Mouse (Mus musculus): ENCODE results near the gene Sh3gl1.

Gene Sh3gl1

GRCm38 (mm10) chr17:56039345-56039744 lies 2.9 kb upstream of the Sh3gl1 start:
- no peak for DNase-seq

- no peak for DNase-seq
Measured at GRCm38 (mm10) chr17:56038583-56039261, 2.3 kb upstream of the Sh3gl1 start.

GRCm38 (mm10) chr17:56036901-56037287 lies 459 bp upstream of the Sh3gl1 start:
- no peak for DNase-seq

GRCm38 (mm10) chr17:56035216-56035615 lies 1.2 kb downstream of the Sh3gl1 start:
- no peak for DNase-seq

- no peak for DNase-seq
Measured at GRCm38 (mm10) chr17:56034726-56035100, 1.7 kb downstream of the Sh3gl1 start.

- DNase-seq, result no peak
Measured at GRCm38 (mm10) chr17:56034040-56034725, 2.3 kb downstream of the Sh3gl1 start.

- peak; percentile 55 to 60 for DNase-seq
Measured at GRCm38 (mm10) chr17:56032831-56033230, 3.6 kb downstream of the Sh3gl1 start.

GRCm38 (mm10) chr17:56032127-56032733 lies 4.2 kb downstream of the Sh3gl1 start:
- DNase-seq, result no peak

- no peak for DNase-seq
Measured at GRCm38 (mm10) chr17:56031431-56031830, 5.0 kb downstream of the Sh3gl1 start.

- DNase-seq, result no peak
Measured at GRCm38 (mm10) chr17:56030919-56031318, 5.5 kb downstream of the Sh3gl1 start.

GRCm38 (mm10) chr17:56030238-56030870 lies 6.1 kb downstream of the Sh3gl1 start:
- DNase-seq, result no peak

GRCm38 (mm10) chr17:56027801-56028441 lies 8.5 kb downstream of the Sh3gl1 start:
- DNase-seq, result no peak

- DNase-seq, result no peak
Measured at GRCm38 (mm10) chr17:56026881-56027280, 9.6 kb downstream of the Sh3gl1 start.

GRCm38 (mm10) chr17:56026303-56026702 lies 10.1 kb downstream of the Sh3gl1 start:
- no peak for DNase-seq

GRCm38 (mm10) chr17:56024931-56025330 lies 11.5 kb downstream of the Sh3gl1 start:
- DNase-seq, result no peak

- no peak for DNase-seq
Measured at GRCm38 (mm10) chr17:56024476-56024875, 12.0 kb downstream of the Sh3gl1 start.

- DNase-seq, result peak in 1 of 2 experiments; percentile 36
Measured at GRCm38 (mm10) chr17:56023386-56023785, 13.0 kb downstream of the Sh3gl1 start.

- no peak for DNase-seq
Measured at GRCm38 (mm10) chr17:56022989-56023290, 13.5 kb downstream of the Sh3gl1 start.

- DNase-seq, result no peak
Measured at GRCm38 (mm10) chr17:56022131-56022988, 14.1 kb downstream of the Sh3gl1 start.

GRCm38 (mm10) chr17:56021161-56021910 lies 15.1 kb downstream of the Sh3gl1 start:
- peak in 1 of 2 experiments; percentile 38 for DNase-seq

GRCm38 (mm10) chr17:56020400-56021084 lies 15.9 kb downstream of the Sh3gl1 start:
- no peak for DNase-seq

Data from spleen, adult 18-20 months (tissue).